9 mouse cellular contexts compared by ENCODE assay signal in the genomic region with DNA sequence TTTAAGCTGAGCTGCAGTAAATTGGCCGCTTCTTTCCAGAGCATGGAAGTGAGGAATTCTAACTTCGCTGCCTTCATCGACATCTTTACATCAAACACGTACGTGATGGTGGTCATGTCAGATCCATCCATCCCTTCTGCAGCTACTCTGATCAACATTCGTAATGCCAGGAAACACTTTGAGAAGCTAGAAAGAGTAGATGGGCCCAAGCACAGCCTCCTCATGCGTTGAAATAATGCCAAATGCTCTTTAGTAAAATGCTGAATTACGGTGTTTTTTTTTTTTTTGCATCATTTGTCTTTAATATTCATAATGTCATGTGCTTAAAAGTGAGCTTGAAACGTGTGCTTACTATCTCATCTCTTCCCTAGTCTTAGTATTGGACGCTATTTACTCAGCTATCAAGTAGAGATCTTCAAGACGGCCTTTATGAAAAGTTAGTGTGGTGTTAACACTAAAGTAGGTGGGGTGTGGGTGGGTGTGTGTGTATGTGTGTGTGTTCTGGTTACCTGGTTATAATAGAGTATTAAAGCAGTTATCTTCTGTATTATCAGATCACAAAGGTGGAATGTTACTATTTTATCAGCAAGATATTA. TPM values are rescaled to one million over a fixed set of nuclear protein-coding genes. Genes with fewer than 3 reads are reported as not detected.
A peak's percentile ranks its signal among the peaks of the same experiment; 100 is the strongest.
DNase-seq lines count a peak whose midpoint lies in the region; ATAC-seq and TF ChIP-seq lines count a peak whose summit lies in the region.
"Had no signal": no experiment of that assay in that cellular context is flagged by ENCODE, and none has a peak within 500 bp of the region (broad histone marks: within the 10 kb centered on the region; RNA-seq: fewer than 3 reads in every experiment).

No protein-coding gene starts in this region.

- peaks cover 16% of the 10 kb centered on the region for H3K4me1 ChIP-seq in heart, embryonic 10.5 days
- peaks cover 31% of the 10 kb centered on the region for H3K4me1 ChIP-seq in forebrain, embryonic 10.5 days
- H3K4me1 ChIP-seq in liver, embryonic 12.5 days = peaks cover 26% of the 10 kb centered on the region

- H3K79me2 ChIP-seq in C2C12 (ENCODE audit: control insufficient read depth, insufficient read depth) = peaks cover 39% of the 10 kb centered on the region

- no peak for ATAC-seq in liver, embryonic 12.5 days

- H3ac ChIP-seq in C2C12 (ENCODE audit: control insufficient read depth, insufficient read length, low read depth) = peak overlapping the region; percentile 100

- no peaks in the 10 kb centered on the region for H3K9me3 ChIP-seq in heart, embryonic 10.5 days
- H3K9me3 ChIP-seq in forebrain, embryonic 10.5 days = no peaks in the 10 kb centered on the region
- no peaks in the 10 kb centered on the region for H3K9me3 ChIP-seq in liver, embryonic 12.5 days (replicated peaks)

- WGBS in heart, embryonic 10.5 days = 12% methylated on average over 11 of the region's 11 CpGs
- 11% methylated on average over 11 of the region's 11 CpGs for WGBS in forebrain, embryonic 10.5 days
- WGBS in liver, embryonic 12.5 days (ENCODE audit: insufficient replicate concordance) = 5% methylated on average over 11 of the region's 11 CpGs

- H3K79me3 ChIP-seq in C2C12 (ENCODE audit: low read depth) = peaks cover 21% of the 10 kb centered on the region

- DNase-seq in heart, embryonic 10.5 days (ENCODE audit: low spot score) = no peak
- DNase-seq in heart, adult 11 months = no peak
- no peak for DNase-seq in forebrain, embryonic 10.5 days (ENCODE audit: extremely low spot score, low spot score)
- no peak for DNase-seq in right cerebral cortex, postnatal 4 days
- DNase-seq in spleen, postnatal 14 days (ENCODE audit: low spot score in 2 of 2) = no peak
- no peak for DNase-seq in gastrocnemius, postnatal 14 days
- DNase-seq: right cerebral cortex, postnatal 25 days had no signal

- H3K4me2 ChIP-seq in liver, embryonic 12.5 days = peak overlapping the region; percentile 75

- H3K27me3 ChIP-seq in heart, embryonic 10.5 days (ENCODE audit: insufficient read depth, poor library complexity, severe bottlenecking) = no peaks in the 10 kb centered on the region
- peaks cover 3% of the 10 kb centered on the region for H3K27me3 ChIP-seq in C2C12 (ENCODE audit: control insufficient read depth, insufficient read depth, insufficient read length)
- H3K27me3 ChIP-seq in forebrain, embryonic 10.5 days (ENCODE audit: poor library complexity, severe bottlenecking) = no peaks in the 10 kb centered on the region
- H3K27me3 ChIP-seq in liver, embryonic 12.5 days (replicated peaks) = no peaks in the 10 kb centered on the region

- peak overlapping the region; percentile 95 for H3K9ac ChIP-seq in liver, embryonic 12.5 days

- H3K36me3 ChIP-seq in heart, embryonic 10.5 days = peaks cover 16% of the 10 kb centered on the region
- peaks cover 38% of the 10 kb centered on the region for H3K36me3 ChIP-seq in C2C12 (ENCODE audit: control insufficient read depth, insufficient read depth)
- H3K36me3 ChIP-seq in forebrain, embryonic 10.5 days (replicated peaks) = peaks cover 42% of the 10 kb centered on the region
- H3K36me3 ChIP-seq in liver, embryonic 12.5 days = peaks cover 30% of the 10 kb centered on the region

- H3K4me3 ChIP-seq in heart, embryonic 10.5 days = peak overlapping the region; percentile 80
- peak overlapping the region; percentile 83 for H3K4me3 ChIP-seq in C2C12 (ENCODE audit: insufficient read depth, poor library complexity, severe bottlenecking)
- H3K4me3 ChIP-seq in forebrain, embryonic 10.5 days = peak overlapping the region; percentile 91
- H3K4me3 ChIP-seq in liver, embryonic 12.5 days = peak overlapping the region; percentile 90

- intact Hi-C loops in gastrocnemius, postnatal 14 days (cut with DNase I; ENCODE audit: low total_unique reads) = no loop called here

- no peak overlapping the region; the same call in 1 of the 2 replicates for H3K27ac ChIP-seq in heart, embryonic 10.5 days
- peak overlapping the region; percentile 97 for H3K27ac ChIP-seq in forebrain, embryonic 10.5 days
- peak overlapping the region; percentile 98 for H3K27ac ChIP-seq in liver, embryonic 12.5 days

- no peak for TF ChIP-seq CTCF in C2C12 (IDR thresholded peaks at IDR 0.05; ENCODE audit: control insufficient read depth, insufficient read depth, insufficient read length)

TF ChIP-seq in C2C12, 6 proteins besides CTCF, POLR2A, EP300 and RAD21:
- TF ChIP-seq MYOG (IDR thresholded peaks at IDR 0.05; ENCODE audit: control insufficient read depth, extremely low read depth, insufficient read length) = no peak
- TF ChIP-seq CEBPB (IDR thresholded peaks at IDR 0.05; ENCODE audit: low read depth) = no peak
- no peak for TF ChIP-seq FOSL1 (IDR thresholded peaks at IDR 0.05; ENCODE audit: insufficient read depth, low read length, poor library complexity, severe bottlenecking)

RNA-seq across cellular contexts. Expression of gene Rraga, which starts 1.3 kb away (rescaled TPM):
- 32.2 and 50.4 TPM in 2 replicates for polyA plus RNA-seq in heart, embryonic 10.5 days (2016; fragmentation: Nextera tagmentation; extraction: Ambion mirVana)
- 54.2 TPM for polyA plus RNA-seq in C2C12 (2012; fragmentation: generic; extraction: Trizol)
- 63.9 and 67.0 TPM in 2 replicates for polyA plus RNA-seq in forebrain, embryonic 10.5 days (2016; fragmentation: Nextera tagmentation; extraction: Ambion mirVana)
- 29.6 and 30.7 TPM in 2 replicates for polyA plus RNA-seq in liver, embryonic 12.5 days (2016; fragmentation: Nextera tagmentation; extraction: Ambion mirVana)
- 10 to 100 TPM; 51.6 to 58.1 TPM for total RNA-seq in gastrocnemius, postnatal 14 days (2021)

RNA-seq across cellular contexts. Expression of gene Saxo1, which starts 18.6 kb away (rescaled TPM):
- polyA plus RNA-seq in heart, embryonic 10.5 days (2016; fragmentation: Nextera tagmentation; extraction: Ambion mirVana) = not detected in 2 replicates
- not detected for polyA plus RNA-seq in C2C12 (2012; fragmentation: generic; extraction: Trizol)
- polyA plus RNA-seq in forebrain, embryonic 10.5 days (2016; fragmentation: Nextera tagmentation; extraction: Ambion mirVana) = not detected in 2 replicates
- not detected in 2 replicates for polyA plus RNA-seq in liver, embryonic 12.5 days (2016; fragmentation: Nextera tagmentation; extraction: Ambion mirVana)
- total RNA-seq in gastrocnemius, postnatal 14 days (2021) = under 1 TPM in 1 of 2 experiments, not detected in 1; 0.29 TPM

RNA-seq across cellular contexts. Expression of gene Haus6, which starts 35.1 kb away (rescaled TPM):
- 17.3 and 21.2 TPM in 2 replicates for polyA plus RNA-seq in heart, embryonic 10.5 days (2016; fragmentation: Nextera tagmentation; extraction: Ambion mirVana)
- 7.6 TPM for polyA plus RNA-seq in C2C12 (2012; fragmentation: generic; extraction: Trizol)
- polyA plus RNA-seq in forebrain, embryonic 10.5 days (2016; fragmentation: Nextera tagmentation; extraction: Ambion mirVana) = 33.4 and 35.6 TPM in 2 replicates
- 20.4 and 21.2 TPM in 2 replicates for polyA plus RNA-seq in liver, embryonic 12.5 days (2016; fragmentation: Nextera tagmentation; extraction: Ambion mirVana)
- total RNA-seq in gastrocnemius, postnatal 14 days (2021) = 1 to 10 TPM; 4.3 to 5.0 TPM
